Mouse (Mus musculus) subcutaneous adipose tissue, adult 2 months (tissue): ENCODE measurements around the gene Card14. TPM values are rescaled to one million over a fixed set of nuclear protein-coding genes. Genes with fewer than 3 reads are reported as not detected.

Source experiments
- polyA plus RNA-seq: library from polyadenylated mRNA; depleted of rRNA; stranded (reverse); fragments of >200 nt; gene quantifications from 2 replicates; pipeline ENCODE4 v1.2.3, GENCODE M21; 2012; ENCODE audit warnings: low replicate concordance; rRNA removed

The Card14 gene
- polyA plus RNA-seq = 0.27 and 0.53 TPM in 2 replicates

GRCm38 (mm10) chr11:119307658-119307867 is at the start of gene Card14:
Gene Card14, plus strand, starts transcription at chr11:119307768.

GRCm38 (mm10) chr11:119267768-119268556 is 39.6 kb upstream of the Card14 start, which contains the start of gene Gaa:
Gene Gaa, plus strand, starts transcription at chr11:119267887.

GRCm38 (mm10) chr11:119299391-119300245 is 8.0 kb upstream of the Card14 start, which contains the start of gene Eif4a3:
Gene Eif4a3, minus strand, starts transcription at chr11:119300089.

GRCm38 (mm10) chr11:119355443-119356385 is 48.1 kb downstream of the Card14 start, which contains the start of the genes Sgsh and Slc26a11:
Gene Sgsh, minus strand, starts transcription at chr11:119355536.
Gene Slc26a11, plus strand, starts transcription at chr11:119355557.

GRCm38 (mm10) chr11:119392800-119393482 is 85.4 kb downstream of the Card14 start, which contains the start of gene Rnf213:
Gene Rnf213, plus strand, starts transcription at chr11:119393100.

Other genes with a start within 250 kb of the Card14 start
- gene Cbx4, start 221.5 kb upstream of the Card14 start, polyA plus RNA-seq = 12.5 and 16.2 TPM in 2 replicates
- 11.2 and 26.1 TPM in 2 replicates for gene Tbc1d16, start 79.3 kb upstream of the Card14 start, polyA plus RNA-seq
- 0.20 and 1.8 TPM in 2 replicates for gene Ccdc40, start 79.2 kb upstream of the Card14 start, polyA plus RNA-seq
- gene Gaa, start 39.9 kb upstream of the Card14 start, polyA plus RNA-seq = 180 and 243 TPM in 2 replicates
- gene Eif4a3, start 7.7 kb upstream of the Card14 start, polyA plus RNA-seq = 83.2 and 127 TPM in 2 replicates
- gene Sgsh, start 47.8 kb downstream of the Card14 start, polyA plus RNA-seq = 34.0 and 43.9 TPM in 2 replicates
- gene Slc26a11, start 47.8 kb downstream of the Card14 start, polyA plus RNA-seq = 21.1 and 27.0 TPM in 2 replicates
- 33.5 and 46.4 TPM in 2 replicates for gene Rnf213, start 85.3 kb downstream of the Card14 start, polyA plus RNA-seq
- 18.2 and 26.6 TPM in 2 replicates for gene Endov, start 183.6 kb downstream of the Card14 start, polyA plus RNA-seq
- 0.17 and 7.0 TPM in 2 replicates for gene Nptx1, start 240.0 kb downstream of the Card14 start, polyA plus RNA-seq